Mouse (Mus musculus) CH12F3 (cell line): Measurements from ENCODE around the gene H1f0.

Experiments used
- in situ Hi-C: fragments of 300-500 bp; cut with MboI; formaldehyde crosslinking; loops from 2 replicates; pipeline ENCODE4 v1.14.3; 2020; ENCODE audit warnings: low sequenced_read_pairs

Gene H1f0

GRCm38 (mm10) chr15:79028237-79028738 is at the start of gene H1f0:
TSS of gene H1f0 (plus strand) at chr15:79028450.
- in situ Hi-C loops, result no loop called here

GRCm38 (mm10) chr15:78978875-78979274 is 49.4 kb upstream of the H1f0 start:
- in situ Hi-C loops, result no loop called here

GRCm38 (mm10) chr15:78980084-78980483 is 48.2 kb upstream of the H1f0 start:
- in situ Hi-C loops, result no loop called here

GRCm38 (mm10) chr15:78982658-78983435 is 45.4 kb upstream of the H1f0 start:
- in situ Hi-C loops, result no loop called here

- in situ Hi-C loops, result no loop called here
Measured at GRCm38 (mm10) chr15:78983436-78984285, 44.6 kb upstream of the H1f0 start.

GRCm38 (mm10) chr15:78984286-78984778 is 43.9 kb upstream of the H1f0 start:
- in situ Hi-C loops, result no loop called here

- in situ Hi-C loops, result no loop called here
Measured at GRCm38 (mm10) chr15:78986536-78987220, 41.6 kb upstream of the H1f0 start.

GRCm38 (mm10) chr15:78988499-78988971 is 39.7 kb upstream of the H1f0 start:
- in situ Hi-C loops, result no loop called here

GRCm38 (mm10) chr15:78989152-78990092 is 38.8 kb upstream of the H1f0 start:
- in situ Hi-C loops, result no loop called here

GRCm38 (mm10) chr15:78990093-78990463 is 38.2 kb upstream of the H1f0 start:
- in situ Hi-C loops, result no loop called here

- in situ Hi-C loops, result no loop called here
Measured at GRCm38 (mm10) chr15:78990970-78991525, 37.2 kb upstream of the H1f0 start.

GRCm38 (mm10) chr15:78992235-78992634 is 36.0 kb upstream of the H1f0 start:
- in situ Hi-C loops, result no loop called here

GRCm38 (mm10) chr15:78992925-78993324 is 35.3 kb upstream of the H1f0 start:
- in situ Hi-C loops, result no loop called here

- in situ Hi-C loops, result no loop called here
Measured at GRCm38 (mm10) chr15:78995916-78996315, 32.3 kb upstream of the H1f0 start.

- in situ Hi-C loops, result no loop called here
Measured at GRCm38 (mm10) chr15:78996663-78997062, 31.6 kb upstream of the H1f0 start.

- in situ Hi-C loops, result no loop called here
Measured at GRCm38 (mm10) chr15:78998348-78998747, 29.9 kb upstream of the H1f0 start.

- in situ Hi-C loops, result no loop called here
Measured at GRCm38 (mm10) chr15:78999586-78999985, 28.7 kb upstream of the H1f0 start.

- in situ Hi-C loops, result no loop called here
Measured at GRCm38 (mm10) chr15:79000357-79000791, 27.9 kb upstream of the H1f0 start.

GRCm38 (mm10) chr15:79001559-79001958 is 26.7 kb upstream of the H1f0 start:
- in situ Hi-C loops, result no loop called here
